Mouse (Mus musculus) inflammation-experienced regulatory T-cells, adult 6 months (primary cell): ENCODE results near the gene Sry. TPM values are rescaled to one million over a fixed set of nuclear protein-coding genes. Genes with fewer than 3 reads are reported as not detected.

ENCODE experiments used
- ATAC-seq: one replicate; pipeline ENCODE4 v1.8.0; 2017
- polyA plus RNA-seq, 3 experiments: library from polyadenylated mRNA; unstranded; fragments of 100-300 nt; shearing (Covaris generic); gene quantifications; one replicate each; pipeline ENCODE4 v1.2.1; 2017

The Sry gene
- not detected for polyA plus RNA-seq

GRCm38 (mm10) chrY:2663558-2663957 is at the start of gene Sry:
Gene Sry (minus strand): TSS chrY:2663658.
- no peak for ATAC-seq

Other genes with a start within 250 kb of the Sry start
- not detected for gene H2al2c, start 64.6 kb downstream of the Sry start, polyA plus RNA-seq
- gene H2al2b, start 57.0 kb upstream of the Sry start, polyA plus RNA-seq = not detected
- not detected for gene Gm4064, start 132.5 kb upstream of the Sry start, polyA plus RNA-seq
- not detected for gene Rbmy, start 167.0 kb upstream of the Sry start, polyA plus RNA-seq
- not detected for gene Gm10256, start 167.0 kb upstream of the Sry start, polyA plus RNA-seq
- gene Gm10352, start 237.3 kb upstream of the Sry start, polyA plus RNA-seq = not detected